11 mouse cellular contexts compared by ENCODE assay signal in the genomic region with DNA sequence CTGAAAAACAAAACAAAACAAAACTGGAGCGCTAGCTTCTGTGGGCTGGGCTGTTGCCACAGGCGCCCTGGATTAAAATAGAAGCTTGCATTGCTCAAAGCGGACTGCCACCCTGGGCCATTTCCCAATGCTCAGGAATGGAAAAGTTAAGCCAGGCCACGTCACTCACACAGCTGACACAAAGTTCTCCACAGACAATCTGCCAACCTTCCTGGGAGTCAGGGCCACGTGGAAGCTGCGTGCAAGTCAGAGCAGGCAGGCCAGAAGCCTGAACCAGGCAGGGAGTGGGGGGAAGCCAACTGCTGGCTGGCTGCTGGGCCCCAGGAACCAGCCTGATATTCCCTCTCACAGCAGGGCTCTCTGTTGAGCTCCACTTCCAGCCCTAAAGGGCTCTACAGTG. TPM values are rescaled to one million over a fixed set of nuclear protein-coding genes. Genes with fewer than 3 reads are reported as not detected.
A peak's percentile ranks its signal among the peaks of the same experiment; 100 is the strongest.
DNase-seq lines count a peak whose midpoint lies in the region; ATAC-seq and TF ChIP-seq lines count a peak whose summit lies in the region.
"Had no signal": no experiment of that assay in that cellular context is flagged by ENCODE, and none has a peak within 500 bp of the region (broad histone marks: within the 10 kb centered on the region; RNA-seq: fewer than 3 reads in every experiment).

No protein-coding gene starts in this region.

- H3K4me2 ChIP-seq in heart, postnatal 0 days (ENCODE audit: low read depth, low read length), result no peak overlapping the region

- peak; percentile 46 for DNase-seq in left cerebral cortex, adult 11 months (ENCODE audit: low spot score)
- DNase-seq in left cerebral cortex, postnatal 36 days (ENCODE audit: low spot score in 2 of 2), result no peak
- peak; percentile 31 for DNase-seq in cerebellum, adult 9-11 months
- peak; percentile 69 for DNase-seq in heart, postnatal 0 days (ENCODE audit: low spot score)
- no peak for DNase-seq in embryo, embryonic 10.5 days (ENCODE audit: low spot score)
- DNase-seq in hindbrain, embryonic 10.5 days (ENCODE audit: low spot score), result no peak
- no peak for DNase-seq in ovary, postnatal 10 days (ENCODE audit: low spot score)
- DNase-seq: kidney, postnatal 14 days had no signal

- no peak for TF ChIP-seq CTCF in heart, postnatal 0 days (IDR thresholded peaks at IDR 0.05; ENCODE audit: low read depth)

- 36% methylated on average over 6 of the region's 6 CpGs for WGBS in heart, postnatal 0 days
- 67% methylated on average over 6 of the region's 6 CpGs for WGBS in macrophage (ENCODE audit: missing documents)
- WGBS in hindbrain, embryonic 10.5 days, result 64% methylated on average over 6 of the region's 6 CpGs

- no peaks in the 10 kb centered on the region for H3K79me2 ChIP-seq in macrophage (ENCODE audit: inconsistent target)

- no peaks in the 10 kb centered on the region for H3K36me3 ChIP-seq in heart, postnatal 0 days (replicated peaks; ENCODE audit: control insufficient read depth, insufficient read depth, low read length)
- H3K36me3 ChIP-seq in macrophage (ENCODE audit: inconsistent target), result no peaks in the 10 kb centered on the region
- no peaks in the 10 kb centered on the region for H3K36me3 ChIP-seq in hindbrain, embryonic 10.5 days

- H3K4me1 ChIP-seq in heart, postnatal 0 days (ENCODE audit: control insufficient read depth, insufficient read depth), result no peaks in the 10 kb centered on the region
- no peaks in the 10 kb centered on the region for H3K4me1 ChIP-seq in hindbrain, embryonic 10.5 days (replicated peaks)

- H3K27me3 ChIP-seq in heart, postnatal 0 days (ENCODE audit: control insufficient read depth, insufficient read depth, low read length), result no peaks in the 10 kb centered on the region
- no peaks in the 10 kb centered on the region for H3K27me3 ChIP-seq in hindbrain, embryonic 10.5 days (ENCODE audit: insufficient read depth, poor library complexity, severe bottlenecking)
- H3K27me3 ChIP-seq: Patski had no signal

- H3K4me3 ChIP-seq in heart, postnatal 0 days (ENCODE audit: low read depth, low read length), result no peak overlapping the region
- no peak overlapping the region for H3K4me3 ChIP-seq in macrophage (ENCODE audit: inconsistent target)
- H3K4me3 ChIP-seq in hindbrain, embryonic 10.5 days, result no peak overlapping the region

- peak overlapping the region; percentile 77 for H3K27ac ChIP-seq in heart, postnatal 0 days (ENCODE audit: low read depth)
- H3K27ac ChIP-seq in macrophage, result peak overlapping the region; percentile 28
- no peak overlapping the region for H3K27ac ChIP-seq in hindbrain, embryonic 10.5 days

- ATAC-seq in heart, postnatal 0 days (ENCODE audit: insufficient read depth, low read depth), result peak; percentile 91
- ATAC-seq: Patski had no signal

- intact Hi-C loops in left cerebral cortex, postnatal 36 days (cut with DNase I), result no loop called here

- no peak overlapping the region for H3K9ac ChIP-seq in heart, postnatal 0 days (replicated peaks; ENCODE audit: low read depth, low read length)

- no peaks in the 10 kb centered on the region for H3K9me3 ChIP-seq in heart, postnatal 0 days (replicated peaks; ENCODE audit: control insufficient read depth, low read length)
- H3K9me3 ChIP-seq in hindbrain, embryonic 10.5 days, result no peaks in the 10 kb centered on the region

- TF ChIP-seq EP300 in heart, postnatal 0 days (IDR thresholded peaks at IDR 0.05; ENCODE audit: low read depth), result no peak

RNA-seq across cellular contexts. Expression of a gene that starts 2.8 kb away (rescaled TPM):
- total RNA-seq in left cerebral cortex, postnatal 36 days (2021), result not detected
- total RNA-seq in heart, postnatal 0 days (2014; rRNA removed; ENCODE audit: low replicate concordance), result not detected in 2 replicates
- not detected in 2 replicates for polyA plus RNA-seq in heart, postnatal 0 days (2015; fragmentation: Nextera tagmentation; extraction: Ambion mirVana)
- total RNA-seq in macrophage (2018; cell fraction: chromatin; rRNA removed), result not detected
- total RNA-seq in macrophage (2018; cell fraction: cytosol; rRNA removed), result under 1 TPM in 1 of 26 experiments, not detected in 25; under 0.01 TPM
- total RNA-seq in macrophage (2018; cell fraction: nucleus; rRNA removed), result not detected
- not detected in 3 replicates for polyA plus RNA-seq in macrophage (2018)
- not detected in 2 replicates for polyA plus RNA-seq in hindbrain, embryonic 10.5 days (2016; fragmentation: Nextera tagmentation; extraction: Ambion mirVana)
- polyA plus RNA-seq: Patski; stomach, embryonic 16.5 days had no signal

RNA-seq across cellular contexts. Expression of a gene that starts 27.8 kb away (rescaled TPM):
- 1 to 10 TPM; 2.4 to 3.2 TPM for total RNA-seq in left cerebral cortex, postnatal 36 days (2021)
- 0.08 TPM in 1 of 2 replicates, not detected in the other for total RNA-seq in heart, postnatal 0 days (2014; rRNA removed; ENCODE audit: low replicate concordance)
- polyA plus RNA-seq in heart, postnatal 0 days (2015; fragmentation: Nextera tagmentation; extraction: Ambion mirVana), result 0.11 and 0.14 TPM in 2 replicates
- not detected for total RNA-seq in macrophage (2018; cell fraction: chromatin; rRNA removed)
- not detected for total RNA-seq in macrophage (2018; cell fraction: cytosol; rRNA removed)
- total RNA-seq in macrophage (2018; cell fraction: nucleus; rRNA removed), result not detected
- not detected in 3 replicates for polyA plus RNA-seq in macrophage (2018)
- not detected in 2 replicates for polyA plus RNA-seq in hindbrain, embryonic 10.5 days (2016; fragmentation: Nextera tagmentation; extraction: Ambion mirVana)

RNA-seq across cellular contexts. Expression of a gene that starts 51.6 kb away (rescaled TPM):
- total RNA-seq in left cerebral cortex, postnatal 36 days (2021), result not detected
- not detected in 2 replicates for total RNA-seq in heart, postnatal 0 days (2014; rRNA removed; ENCODE audit: low replicate concordance)
- not detected in 2 replicates for polyA plus RNA-seq in heart, postnatal 0 days (2015; fragmentation: Nextera tagmentation; extraction: Ambion mirVana)
- not detected for total RNA-seq in macrophage (2018; cell fraction: chromatin; rRNA removed)
- not detected for total RNA-seq in macrophage (2018; cell fraction: cytosol; rRNA removed)
- total RNA-seq in macrophage (2018; cell fraction: nucleus; rRNA removed), result not detected
- not detected in 3 replicates for polyA plus RNA-seq in macrophage (2018)
- not detected in 2 replicates for polyA plus RNA-seq in hindbrain, embryonic 10.5 days (2016; fragmentation: Nextera tagmentation; extraction: Ambion mirVana)
- polyA plus RNA-seq: Patski had no signal

RNA-seq across cellular contexts. Expression of a gene that starts 59.5 kb away (rescaled TPM):
- total RNA-seq in left cerebral cortex, postnatal 36 days (2021), result not detected
- total RNA-seq in heart, postnatal 0 days (2014; rRNA removed; ENCODE audit: low replicate concordance), result not detected in 2 replicates
- not detected in 2 replicates for polyA plus RNA-seq in heart, postnatal 0 days (2015; fragmentation: Nextera tagmentation; extraction: Ambion mirVana)
- total RNA-seq in macrophage (2018; cell fraction: chromatin; rRNA removed), result not detected
- not detected for total RNA-seq in macrophage (2018; cell fraction: cytosol; rRNA removed)
- not detected for total RNA-seq in macrophage (2018; cell fraction: nucleus; rRNA removed)
- not detected in 3 replicates for polyA plus RNA-seq in macrophage (2018)
- not detected in 2 replicates for polyA plus RNA-seq in hindbrain, embryonic 10.5 days (2016; fragmentation: Nextera tagmentation; extraction: Ambion mirVana)
- polyA plus RNA-seq: stomach, embryonic 16.5 days had no signal

Comparison
In these comparisons a context has a peak if more than half of its experiments do, and no peak if none do; other contexts are left out.
1. DNase-seq: peak in left cerebral cortex, adult 11 months (single experiment), cerebellum, adult 9-11 months (single experiment) and heart, postnatal 0 days (single experiment); none in left cerebral cortex, postnatal 36 days (0 of 2), embryo, embryonic 10.5 days (single experiment), hindbrain, embryonic 10.5 days (single experiment) and ovary, postnatal 10 days (single experiment).